Mouse (Mus musculus): ENCODE data around the gene Agrn.
"Not testable (repeated sequence)": the region's sequence is repeated elsewhere in the genome, so short reads cannot be mapped to it uniquely, and the experiment has no call there.

DNA sequence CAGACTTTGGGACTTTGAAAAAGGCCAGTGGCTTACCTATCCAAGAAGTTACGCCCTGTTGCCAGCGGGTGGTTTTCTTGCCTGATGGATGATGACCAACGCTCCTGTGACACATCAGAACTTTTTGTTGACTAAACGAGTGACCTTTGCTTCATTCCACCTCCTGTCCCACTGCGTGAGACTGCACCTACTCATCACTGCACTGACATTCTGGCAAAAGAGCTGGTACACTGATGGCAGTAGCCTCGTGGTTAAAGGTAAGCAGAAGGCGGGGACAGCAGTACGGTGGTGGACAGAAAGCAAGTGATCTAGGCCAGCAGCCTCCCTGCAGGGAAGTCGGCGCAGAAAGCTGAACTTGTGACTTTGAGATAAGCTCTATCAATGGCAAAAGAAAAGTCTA lies 46.4 kb downstream of the Agrn start:
- not testable (repeated sequence) for TF ChIP-seq CTCF (IDR thresholded peaks at IDR 0.05; ENCODE audit: extremely low read depth, insufficient read depth, insufficient read length, insufficient replicate concordance); POLR2A (IDR thresholded peaks at IDR 0.05; ENCODE audit: low read depth, low read length)
